Mouse (Mus musculus): ENCODE data around the gene Hus1b.

Gene Hus1b

GRCm38 (mm10) chr13:30947540-30947939, at the start of gene Hus1b:
Gene Hus1b (minus strand): TSS chr13:30947759.
- in situ Hi-C loops (cut with MboI, MseI): no loop called here

GRCm38 (mm10) chr13:30994249-30994858, 46.8 kb upstream of the Hus1b start:
- in situ Hi-C loops (cut with MboI, MseI): no loop called here

DNA sequence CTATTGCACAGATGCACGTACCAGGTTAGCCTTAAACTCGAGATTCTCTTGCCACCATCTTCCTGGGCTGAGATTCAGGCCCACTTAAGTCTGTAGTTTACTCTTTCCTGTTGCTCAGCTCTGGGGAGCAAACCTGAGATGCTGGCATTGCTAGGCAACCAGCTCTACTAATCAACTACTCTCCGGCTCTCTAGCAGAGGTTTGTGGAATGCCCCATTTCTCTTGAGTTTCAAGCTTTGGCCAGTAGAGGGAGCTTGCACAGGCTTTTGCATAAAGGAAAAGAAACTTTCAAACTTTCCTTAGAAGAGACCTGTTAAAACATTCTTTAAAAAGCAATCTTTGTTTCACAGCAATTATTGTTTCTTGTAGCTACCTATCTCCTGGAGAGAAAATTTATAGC, 46.3 kb upstream of the Hus1b start:
- in situ Hi-C loops (cut with MboI, MseI): no loop called here

- in situ Hi-C loops (cut with MboI, MseI): no loop called here
These were observed 42.7 kb upstream of the Hus1b start for GRCm38 (mm10) chr13:30990233-30990632.

DNA sequence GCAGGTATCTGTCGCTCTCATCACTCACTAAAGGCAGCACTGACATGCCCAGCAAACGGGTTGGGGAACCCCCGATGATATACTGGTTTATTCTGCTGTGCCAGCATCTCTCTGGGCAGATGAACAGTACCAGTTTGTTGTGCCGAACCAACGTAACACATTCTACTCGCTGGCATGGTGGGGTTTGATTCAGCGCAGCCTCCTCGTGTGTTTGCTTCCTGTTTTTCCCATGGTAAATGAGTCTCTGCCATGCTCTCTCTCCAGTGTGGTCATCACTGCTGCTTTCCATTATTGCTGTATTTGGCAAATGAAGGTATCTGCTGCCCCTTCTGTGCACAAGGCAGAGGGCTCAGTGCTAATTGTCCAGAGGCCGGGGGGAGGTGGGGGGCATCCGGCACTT, 42.2 kb upstream of the Hus1b start:
- in situ Hi-C loops (cut with MboI, MseI): no loop called here

DNA sequence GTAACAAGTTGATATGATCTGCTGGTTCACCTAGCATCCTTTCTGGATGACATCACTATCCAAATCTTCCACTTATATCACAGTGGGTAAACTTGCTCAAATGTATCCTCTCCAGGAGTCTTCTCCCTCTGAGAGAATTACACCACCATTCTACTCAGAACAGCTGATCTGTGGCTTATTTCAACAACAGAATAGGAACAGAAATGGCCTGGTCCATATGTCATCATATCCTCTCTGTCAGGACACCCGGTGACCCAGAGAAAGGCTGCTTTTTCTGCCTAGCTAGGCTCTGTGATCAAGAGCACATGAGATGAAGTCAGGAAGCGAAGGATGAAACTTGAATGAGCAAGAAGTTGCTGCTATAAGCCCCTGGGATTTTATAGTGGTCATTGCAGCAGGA, 40.1 kb upstream of the Hus1b start:
- in situ Hi-C loops (cut with MboI, MseI): no loop called here

GRCm38 (mm10) chr13:30986934-30987455, 39.4 kb upstream of the Hus1b start:
- in situ Hi-C loops (cut with MboI, MseI): no loop called here

DNA sequence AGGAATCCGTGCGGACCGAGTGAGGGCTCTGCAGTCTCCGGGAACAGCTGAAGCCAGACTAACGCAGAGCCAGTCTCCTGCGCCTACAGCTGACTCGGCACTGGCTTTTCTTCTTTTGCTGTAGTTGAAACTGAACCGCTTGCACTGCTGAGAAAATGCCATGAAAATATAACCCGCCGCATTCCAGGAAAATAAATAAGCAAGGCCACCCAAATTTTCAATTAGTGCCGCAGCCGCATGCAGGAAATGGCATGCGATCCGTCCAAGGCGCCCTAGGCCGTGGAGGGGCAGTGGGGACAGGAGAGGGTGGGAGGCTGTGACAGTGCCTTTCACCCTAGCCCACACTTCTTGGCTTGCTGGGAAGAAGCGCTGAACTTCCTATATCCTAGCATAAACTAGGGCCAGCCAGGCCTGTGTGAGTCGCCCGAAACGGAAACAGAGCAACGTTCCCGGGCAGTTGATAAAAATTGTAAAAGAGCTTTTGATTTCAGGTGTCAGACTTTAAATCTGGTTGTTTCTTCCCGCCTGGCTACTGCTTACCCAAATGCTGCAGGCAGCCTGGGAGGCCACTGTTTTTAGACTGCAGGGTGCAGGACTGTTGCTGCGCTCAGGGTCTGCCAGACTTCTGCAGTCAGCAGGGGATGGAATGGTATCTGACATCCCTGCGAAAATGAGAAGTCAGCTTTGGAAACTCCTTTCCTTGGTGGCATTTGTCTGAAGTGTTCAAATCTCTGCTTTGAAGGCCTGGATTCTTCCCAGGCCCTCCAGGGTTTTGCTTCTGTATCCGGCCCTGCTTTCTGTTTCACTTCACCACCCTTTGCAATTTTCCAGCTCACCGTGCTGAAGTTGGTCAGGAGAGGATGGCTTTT, 38.3 kb upstream of the Hus1b start:
- in situ Hi-C loops (cut with MboI, MseI): no loop called here

DNA sequence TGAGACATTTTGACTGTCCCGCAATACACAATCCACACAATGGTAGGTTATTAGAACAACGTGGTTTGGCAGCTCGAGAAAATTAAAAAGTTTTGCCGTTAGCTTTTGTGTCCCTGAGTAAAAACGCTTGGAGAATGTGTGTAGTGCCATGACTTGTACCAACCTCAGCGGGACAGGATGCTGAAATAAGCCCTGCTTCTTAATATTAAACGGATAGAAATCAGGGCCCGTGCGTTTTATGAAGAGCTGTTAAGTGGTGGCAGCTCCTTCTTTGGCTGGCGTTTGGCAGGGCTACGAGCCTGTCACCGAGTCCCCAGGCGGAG, 37.7 kb upstream of the Hus1b start:
- in situ Hi-C loops (cut with MboI, MseI): no loop called here

DNA sequence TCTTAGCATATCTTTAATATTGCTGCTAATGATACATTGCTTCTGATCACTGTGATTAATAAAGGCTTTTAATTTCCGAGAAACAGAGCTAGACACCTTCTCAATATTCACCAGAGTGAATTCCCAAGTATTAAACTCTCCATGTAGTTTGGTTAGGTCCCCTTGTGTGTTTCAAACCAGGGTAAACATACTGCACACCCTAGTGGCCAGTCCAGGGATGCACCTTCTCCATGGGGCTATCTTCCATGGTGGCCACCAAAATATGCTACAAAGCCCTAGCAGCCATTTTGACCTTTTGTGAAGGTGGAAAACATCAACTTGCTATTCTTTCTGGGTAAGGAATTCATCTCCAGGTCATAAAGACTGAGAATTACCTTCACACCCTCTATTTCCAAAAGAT, 34.1 kb upstream of the Hus1b start:
- in situ Hi-C loops (cut with MboI, MseI): no loop called here

GRCm38 (mm10) chr13:30978224-30978623, 30.7 kb upstream of the Hus1b start:
- in situ Hi-C loops (cut with MboI, MseI): loop anchor here (5.0 to 10.0 kb wide), 3 partner anchors 231 to 587 kb away; partner anchors contain the start of gene Irf4 (in 1 of the 2)

GRCm38 (mm10) chr13:30976536-30977084, 29.1 kb upstream of the Hus1b start:
- in situ Hi-C loops (cut with MboI, MseI): loop anchor here (5.0 to 10.0 kb wide), 3 partner anchors 229 to 588 kb away; partner anchors contain the start of gene Irf4 (in 1 of the 2)

GRCm38 (mm10) chr13:30974247-30974630, 26.7 kb upstream of the Hus1b start:
- in situ Hi-C loops (cut with MboI, MseI): loop anchor here in 1 of 2 experiments (5.0 to 10.0 kb wide), 2 partner anchors 427 to 591 kb away; partner anchors contain the start of gene Uqcrfs1

GRCm38 (mm10) chr13:30973501-30974246, 26.1 kb upstream of the Hus1b start, which contains the start of the genes Exoc2 and Gm5447:
Gene Exoc2 (minus strand): TSS chr13:30974093.
Gene Gm5447 (plus strand): TSS chr13:30974204.
- in situ Hi-C loops (cut with MboI, MseI): loop anchor here in 1 of 2 experiments (5.0 to 10.0 kb wide), 2 partner anchors 426 to 591 kb away; partner anchors contain the start of gene Uqcrfs1

DNA sequence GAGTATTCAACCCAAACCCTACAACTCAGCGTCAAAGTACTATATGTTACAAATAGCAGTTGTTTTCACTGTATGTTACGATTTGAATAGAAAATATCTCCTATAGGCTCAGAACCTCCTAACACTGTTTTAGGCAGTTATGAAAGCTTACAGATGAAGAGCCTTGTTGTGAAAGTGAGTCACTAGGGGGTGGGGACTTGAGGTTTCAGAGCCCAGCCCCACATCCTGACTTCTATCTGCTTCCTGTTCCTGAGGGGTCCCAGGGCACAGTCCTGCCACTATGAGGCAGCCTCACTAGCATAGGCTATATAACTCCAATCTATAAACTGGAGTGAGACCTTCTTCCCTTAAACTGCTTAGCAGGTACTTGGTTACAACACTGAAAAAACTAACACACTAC, 24.5 kb upstream of the Hus1b start:
- in situ Hi-C loops (cut with MboI, MseI): loop anchor here in 1 of 2 experiments (5.0 to 10.0 kb wide), 2 partner anchors 425 to 593 kb away; partner anchors contain the start of gene Uqcrfs1

DNA sequence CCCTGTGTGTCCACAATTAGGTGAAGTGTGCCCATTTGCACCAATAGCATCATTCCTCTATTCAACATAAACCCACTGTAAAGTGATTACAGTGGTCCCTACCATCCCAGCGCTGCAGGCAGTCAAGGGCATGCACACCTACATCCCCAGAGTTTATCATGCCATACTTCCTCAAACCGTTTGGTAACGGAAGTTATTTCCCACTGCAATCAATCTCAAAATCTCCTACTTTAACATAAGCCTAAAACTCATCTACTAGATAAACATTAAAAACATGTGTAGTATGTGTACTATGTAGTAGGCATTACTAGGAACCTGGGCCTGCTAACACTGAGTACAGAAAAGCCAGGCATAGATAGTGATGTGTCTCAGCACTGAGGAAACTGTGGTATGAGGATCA, 23.5 kb upstream of the Hus1b start:
- in situ Hi-C loops (cut with MboI, MseI): loop anchor here in 1 of 2 experiments (5.0 to 10.0 kb wide), 2 partner anchors 424 to 594 kb away; partner anchors contain the start of gene Uqcrfs1

- in situ Hi-C loops (cut with MboI, MseI): no loop called here
These were observed 20.8 kb upstream of the Hus1b start for GRCm38 (mm10) chr13:30968311-30968710.

DNA sequence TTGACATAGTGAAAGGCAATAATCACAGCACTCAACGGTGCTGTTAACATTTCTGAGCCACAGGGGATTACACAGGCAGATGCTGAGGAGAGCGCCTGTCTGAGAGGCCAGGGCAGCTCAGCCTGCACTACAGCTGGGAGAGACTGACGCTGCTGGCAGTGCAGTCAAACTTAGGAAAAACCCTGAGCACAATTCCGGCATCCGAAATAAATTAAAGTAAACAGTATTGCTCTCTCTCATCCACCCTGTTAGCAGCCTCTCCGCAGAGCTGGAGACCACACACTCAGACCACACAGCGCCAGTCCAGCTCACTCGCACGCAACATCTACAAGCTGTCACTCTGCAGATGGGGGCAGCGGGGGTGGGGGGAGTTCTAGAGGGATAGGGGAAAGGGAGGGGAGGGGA, 18.9 kb upstream of the Hus1b start:
- in situ Hi-C loops (cut with MboI, MseI): no loop called here

- in situ Hi-C loops (cut with MboI, MseI): no loop called here
These were observed 14.4 kb upstream of the Hus1b start for GRCm38 (mm10) chr13:30961932-30962331.

DNA sequence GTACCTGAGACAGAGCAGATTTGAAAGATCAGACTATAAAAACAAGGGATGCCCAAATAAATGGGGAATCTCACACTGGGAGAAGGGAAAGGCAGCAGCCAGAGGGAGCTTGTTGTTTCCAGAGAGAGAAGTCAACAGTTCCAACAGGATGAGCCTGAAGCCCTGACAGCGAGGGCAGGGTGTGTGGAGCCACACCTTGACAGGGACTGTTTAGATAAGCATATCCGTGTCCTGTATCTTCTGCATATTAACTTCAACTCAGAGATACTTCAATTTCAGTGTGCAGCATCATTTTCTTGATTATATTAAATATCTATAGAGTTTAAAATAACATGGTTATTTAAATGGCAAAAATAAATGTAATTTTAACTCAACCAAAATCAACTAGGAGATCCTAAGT, 13.2 kb upstream of the Hus1b start:
- in situ Hi-C loops (cut with MboI, MseI): no loop called here

DNA sequence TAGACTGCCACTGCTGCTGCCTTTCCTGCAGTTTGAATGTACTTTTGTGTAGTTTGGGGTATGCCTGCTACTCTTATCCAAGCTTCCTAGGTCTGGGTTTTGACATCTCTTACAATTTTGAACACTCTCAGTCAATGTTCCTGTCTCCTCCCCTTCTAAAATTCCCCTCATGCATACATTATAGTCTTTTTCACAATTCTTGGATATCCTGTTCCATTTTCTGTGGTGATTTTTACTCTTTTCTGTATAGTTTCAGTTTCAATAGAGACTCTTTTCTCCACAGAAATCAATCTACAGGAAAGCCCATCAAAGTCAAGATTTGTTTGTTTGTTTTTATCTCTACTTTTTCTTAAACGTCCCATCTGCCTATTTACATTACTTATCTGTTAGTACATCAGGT, 6.0 kb upstream of the Hus1b start:
- in situ Hi-C loops (cut with MboI, MseI): no loop called here

All from T-helper 17 cell (primary cell).